Mouse (Mus musculus) ES-Bruce4 (cell line): ENCODE measurements around the gene Ergic1. TPM values are rescaled to one million over a fixed set of nuclear protein-coding genes. Genes with fewer than 3 reads are reported as not detected.

ENCODE experiments used
- H3K27ac ChIP-seq: 2 replicates; pipeline ENCODE4 v1.5.1; 2012; ENCODE audit warnings: low read length, inconsistent platforms; ENCODE audit not compliant: insufficient read depth
- H3K27me3 ChIP-seq: 2 replicates; pipeline ENCODE4 v1.6.1; 2012; ENCODE audit warnings: mild to moderate bottlenecking, low read length, inconsistent platforms; ENCODE audit not compliant: control insufficient read depth, poor library complexity, insufficient read depth, severe bottlenecking
- H3K36me3 ChIP-seq: 2 replicates; pipeline ENCODE4 v1.6.1; 2012; ENCODE audit warnings: inconsistent platforms, mild to moderate bottlenecking, low read length, moderate library complexity; ENCODE audit not compliant: control insufficient read depth, poor library complexity, insufficient read depth, severe bottlenecking
- H3K4me1 ChIP-seq: one replicate; pipeline ENCODE4 v1.8.1; 2011; ENCODE audit warnings: low read length; ENCODE audit not compliant: control insufficient read depth, insufficient read depth
- H3K4me3 ChIP-seq: 2 replicates; pipeline ENCODE4 v1.5.1; 2011; ENCODE audit warnings: low read depth, mild to moderate bottlenecking, low read length
- H3K9ac ChIP-seq: 2 replicates; pipeline ENCODE4 v1.6.1; 2012; ENCODE audit warnings: low read depth, mild to moderate bottlenecking, inconsistent platforms; ENCODE audit not compliant: poor library complexity, severe bottlenecking
- H3K9me3 ChIP-seq: replicated peaks from 2 replicates; pipeline ENCODE4 v1.6.1; 2012; ENCODE audit warnings: mild to moderate bottlenecking, low read length, inconsistent platforms; ENCODE audit not compliant: control insufficient read depth, poor library complexity, insufficient read depth, severe bottlenecking
- CTCF ChIP-seq: IDR thresholded peaks from one replicate; pipeline ENCODE4 v1.8.1; 2011; ENCODE audit warnings: low read depth, low read length
- EP300 ChIP-seq: IDR thresholded peaks from 2 replicates; pipeline ENCODE4 v1.6.1; 2011; ENCODE audit warnings: low read depth, low read length; ENCODE audit not compliant: insufficient read depth
- POLR2A ChIP-seq: IDR thresholded peaks from one replicate; pipeline ENCODE4 v1.8.1; 2011; ENCODE audit warnings: low read length; ENCODE audit not compliant: insufficient read depth
- polyA plus RNA-seq: library from polyadenylated mRNA; stranded (reverse); fragments of >200 nt; gene quantifications from 2 replicates; pipeline ENCODE4 v1.2.4, GENCODE M21; 2011; ENCODE audit warnings: low read depth; ENCODE audit not compliant: missing spikeins, insufficient read depth, insufficient read length

Ergic1 gene
- polyA plus RNA-seq, 1 experiment, result 166 TPM

DNA sequence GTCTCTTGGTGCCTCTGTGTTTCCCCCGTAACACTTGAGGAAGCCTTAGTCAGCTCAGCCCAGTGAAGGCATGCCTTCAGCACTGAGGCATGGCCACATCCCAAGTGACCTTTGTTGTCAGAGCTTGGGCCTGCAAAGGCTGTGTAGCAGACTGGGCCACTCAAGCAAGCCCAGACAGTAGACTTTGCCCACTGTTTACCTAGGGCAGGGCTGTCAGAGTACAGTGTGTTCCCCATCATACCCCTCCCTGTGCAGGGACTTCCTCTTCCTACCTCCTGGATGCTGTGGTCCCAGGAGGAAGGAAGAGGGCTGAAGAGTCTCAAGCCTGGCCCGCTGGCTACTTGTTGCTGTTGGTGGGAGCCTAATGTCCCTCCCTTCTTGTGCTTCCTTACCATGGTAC lies 55.4 kb downstream of the Ergic1 start:
- Histone ChIP-seq H3K36me3 (peaks cover 5% of the 10 kb centered on the region; the same call in 1 of the 2 replicates), H3K4me1 (no peaks in the 10 kb centered on the region)

DNA sequence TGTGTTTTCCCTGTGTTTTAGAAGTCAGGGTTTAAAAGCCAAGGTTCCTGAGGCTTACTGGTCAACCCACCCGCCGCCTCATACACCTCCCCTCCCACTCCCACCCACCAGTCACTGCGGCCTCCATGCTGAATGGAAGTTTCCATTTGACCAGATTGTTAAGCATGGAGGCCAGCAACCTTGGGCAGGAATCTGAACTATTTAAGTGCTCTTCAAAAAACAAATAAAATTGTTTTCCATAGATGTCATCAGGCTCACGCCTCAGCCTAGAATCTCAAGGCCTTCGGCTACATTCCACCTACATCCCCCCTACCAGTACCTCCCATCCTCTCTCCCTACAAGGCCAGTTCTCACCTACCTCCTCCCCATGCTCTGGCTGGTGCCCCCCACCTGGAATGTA lies 57.2 kb downstream of the Ergic1 start:
- Histone ChIP-seq H3K4me3 (no peak overlapping the region), H3K36me3 (peaks cover 5% of the 10 kb centered on the region; the same call in 1 of the 2 replicates), H3K27me3 (no peaks in the 10 kb centered on the region), H3K4me1 (no peaks in the 10 kb centered on the region), H3K27ac (no peak overlapping the region), H3K9ac (no peak overlapping the region), H3K9me3 (no peaks in the 10 kb centered on the region)
- TF ChIP-seq EP300, result no peak
- TF ChIP-seq CTCF, result no peak
- no peak for TF ChIP-seq POLR2A

More for the DNA sequence above, 55.4 kb downstream of the Ergic1 start:
- Histone ChIP-seq H3K27me3 (no peaks in the 10 kb centered on the region), H3K9ac (no peak overlapping the region), H3K9me3 (no peaks in the 10 kb centered on the region), H3K27ac (no peak overlapping the region), H3K4me3 (no peak overlapping the region)
- no peak for TF ChIP-seq POLR2A
- no peak for TF ChIP-seq CTCF

- H3K27ac ChIP-seq, result no peak overlapping the region
- H3K36me3 ChIP-seq, result peaks cover 12% of the 10 kb centered on the region
- no peak overlapping the region for H3K4me3 ChIP-seq
- no peaks in the 10 kb centered on the region for H3K9me3 ChIP-seq
- no peak overlapping the region for H3K9ac ChIP-seq
- TF ChIP-seq CTCF (no peak), EP300 (no peak), POLR2A (no peak)
- no peaks in the 10 kb centered on the region for H3K27me3 ChIP-seq
- no peaks in the 10 kb centered on the region for H3K4me1 ChIP-seq
Measured at GRCm38 (mm10) chr17:26619577-26619976, 58.3 kb downstream of the Ergic1 start.

DNA sequence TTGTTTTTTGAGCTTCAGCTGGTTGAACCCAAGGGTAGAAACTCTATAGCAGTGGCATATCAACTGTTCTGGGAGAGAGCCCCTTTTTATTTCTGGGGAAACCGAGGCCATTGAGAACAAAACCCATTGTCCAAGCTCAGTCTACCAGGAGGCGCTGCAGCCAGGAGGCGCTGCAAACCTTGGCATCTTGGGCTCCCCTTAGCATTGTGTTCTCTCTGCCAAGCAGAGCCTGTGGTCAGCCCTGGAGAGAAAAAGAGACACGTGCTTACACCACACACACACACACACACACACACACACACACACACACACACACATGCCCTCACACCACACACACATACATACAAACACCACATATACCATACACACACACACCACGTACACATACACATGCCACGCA lies 59.0 kb downstream of the Ergic1 start:
- Histone ChIP-seq H3K27ac (no peak overlapping the region), H3K4me1 (no peaks in the 10 kb centered on the region), H3K9ac (no peak overlapping the region), H3K36me3 (peaks cover 10% of the 10 kb centered on the region), H3K9me3 (no peaks in the 10 kb centered on the region), H3K27me3 (no peaks in the 10 kb centered on the region), H3K4me3 (no peak overlapping the region)
- TF ChIP-seq EP300 (no peak), POLR2A (no peak), CTCF (no peak)

GRCm38 (mm10) chr17:26620786-26621766 lies 59.8 kb downstream of the Ergic1 start:
- Histone ChIP-seq H3K27me3 (no peaks in the 10 kb centered on the region), H3K4me3 (no peak overlapping the region), H3K9me3 (no peaks in the 10 kb centered on the region), H3K4me1 (no peaks in the 10 kb centered on the region), H3K27ac (no peak overlapping the region), H3K36me3 (peaks cover 7% of the 10 kb centered on the region), H3K9ac (no peak overlapping the region)
- TF ChIP-seq CTCF, result no peak
- TF ChIP-seq POLR2A, result no peak
- TF ChIP-seq EP300, result no peak

GRCm38 (mm10) chr17:26621912-26622311 lies 60.6 kb downstream of the Ergic1 start:
- no peaks in the 10 kb centered on the region for H3K27me3 ChIP-seq
- peaks cover 7% of the 10 kb centered on the region for H3K36me3 ChIP-seq
- no peak overlapping the region for H3K9ac ChIP-seq
- H3K4me3 ChIP-seq, result no peak overlapping the region
- TF ChIP-seq POLR2A, result no peak
- no peak for TF ChIP-seq CTCF
- TF ChIP-seq EP300, result no peak
- no peaks in the 10 kb centered on the region for H3K4me1 ChIP-seq
- H3K27ac ChIP-seq, result no peak overlapping the region
- no peaks in the 10 kb centered on the region for H3K9me3 ChIP-seq
